Mouse (Mus musculus) erythroid progenitor cell, adult 5-6 weeks (primary cell): ENCODE results near the gene Vrk3. TPM values are rescaled to one million over a fixed set of nuclear protein-coding genes. Genes with fewer than 3 reads are reported as not detected.
A peak's percentile ranks its signal among the peaks of the same experiment; 100 is the strongest.
"Not testable (repeated sequence)": the region's sequence is repeated elsewhere in the genome, so short reads cannot be mapped to it uniquely, and the experiment has no call there.

Experiments used
- ATAC-seq: replicated peaks from 2 replicates; pipeline ENCODE4 v1.8.0; 2016; ENCODE audit warnings: moderate number of reproducible peaks, mild to moderate bottlenecking, moderate TSS enrichment, inconsistent platforms; ENCODE audit not compliant: poor library complexity, low FRiP score, severe bottlenecking
- total RNA-seq, 2 experiments: library from RNA; stranded (forward) in 1 of 2; stranded (reverse) in 1 of 2; fragments of 150-400 nt in 1 of 2; fragments of 186-747, 209-891 nt in 1 of 2; gene quantifications; 2 replicates each; pipeline versions ENCODE4 v1.2.3 to v1.2.4; 2015 to 2017; ENCODE audit warnings: low replicate concordance in 2 of 2

The Vrk3 gene
- total RNA-seq, 2 experiments from 2014 or later = 41.2 to 58.7 TPM

DNA sequence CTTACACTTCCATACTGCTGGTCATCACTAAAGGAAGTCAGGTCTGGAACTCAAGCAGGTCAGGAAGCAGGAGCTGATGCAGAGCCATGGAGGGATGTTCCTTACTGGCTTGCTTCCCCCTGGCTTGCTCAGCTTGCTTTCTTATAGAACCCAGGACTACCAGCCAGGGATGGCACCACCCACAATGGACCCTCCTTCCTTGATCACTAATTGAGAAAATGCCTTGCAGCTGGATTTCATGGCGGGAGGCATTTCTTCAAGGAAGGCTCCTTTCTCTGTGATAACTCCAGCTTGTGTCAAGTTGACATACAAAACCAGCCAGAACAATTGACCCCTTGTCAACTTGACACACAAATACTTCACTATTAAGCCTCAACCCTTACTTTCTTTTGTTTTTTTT is 2.7 kb downstream of the Vrk3 start, which contains the start of gene Zfp473:
Gene Zfp473, minus strand, starts transcription at position 101 of the 400 bp plus-strand sequence.
- not testable (repeated sequence) for ATAC-seq

- no peak for ATAC-seq
Measured at GRCm38 (mm10) chr7:44757164-44757563, 9.0 kb downstream of the Vrk3 start.

DNA sequence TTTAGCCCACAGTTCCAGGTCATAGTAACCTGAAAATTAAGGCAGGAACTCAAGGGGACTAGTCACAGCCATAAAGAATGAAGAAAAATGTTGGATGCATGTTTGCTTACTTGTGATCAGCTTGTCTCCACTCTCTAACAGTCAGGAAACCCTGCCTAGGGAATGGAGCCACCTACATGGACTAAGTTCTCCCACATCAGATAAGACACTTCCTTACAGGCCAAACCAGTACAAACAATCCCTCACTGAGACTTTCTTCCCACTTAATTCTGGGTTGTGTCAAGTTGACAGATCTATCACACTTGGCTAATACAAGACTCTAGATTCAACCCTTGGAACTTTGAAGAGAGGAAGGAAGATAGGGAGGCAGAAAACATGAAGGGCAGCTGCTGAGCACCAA is 12.2 kb downstream of the Vrk3 start:
- ATAC-seq = no peak

GRCm38 (mm10) chr7:44768129-44768528 is 19.9 kb downstream of the Vrk3 start:
- ATAC-seq = peak; percentile 55; the same call in 1 of the 2 replicates

DNA sequence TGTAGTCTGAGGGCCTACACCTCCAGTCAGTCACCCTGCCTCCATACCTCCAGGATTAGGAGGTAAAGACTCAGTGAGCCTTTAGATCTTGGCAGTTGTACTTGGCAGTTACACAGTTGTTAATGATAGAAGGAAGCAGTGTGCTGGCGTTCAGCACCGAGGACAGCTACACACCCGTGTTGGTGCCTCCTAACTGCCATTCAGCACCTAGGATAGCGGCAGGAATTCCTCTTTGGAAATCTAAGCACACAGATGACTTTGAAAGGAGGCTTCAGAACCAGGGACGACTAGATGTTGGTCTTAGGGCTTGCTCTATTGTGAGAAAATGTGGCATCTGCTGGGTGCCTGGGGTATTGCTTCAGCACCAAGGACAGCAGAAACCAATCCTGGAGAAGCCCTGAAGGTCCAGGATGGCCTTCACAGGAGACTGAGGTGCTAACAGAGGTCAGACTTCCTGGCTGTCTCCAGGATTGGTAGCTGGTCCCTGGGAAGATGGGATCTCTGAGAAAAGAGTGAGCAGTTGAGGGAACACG is 21.9 kb downstream of the Vrk3 start:
- ATAC-seq = no peak

- peak; percentile 57 for ATAC-seq
Measured at GRCm38 (mm10) chr7:44772591-44773204, 24.5 kb downstream of the Vrk3 start.

DNA sequence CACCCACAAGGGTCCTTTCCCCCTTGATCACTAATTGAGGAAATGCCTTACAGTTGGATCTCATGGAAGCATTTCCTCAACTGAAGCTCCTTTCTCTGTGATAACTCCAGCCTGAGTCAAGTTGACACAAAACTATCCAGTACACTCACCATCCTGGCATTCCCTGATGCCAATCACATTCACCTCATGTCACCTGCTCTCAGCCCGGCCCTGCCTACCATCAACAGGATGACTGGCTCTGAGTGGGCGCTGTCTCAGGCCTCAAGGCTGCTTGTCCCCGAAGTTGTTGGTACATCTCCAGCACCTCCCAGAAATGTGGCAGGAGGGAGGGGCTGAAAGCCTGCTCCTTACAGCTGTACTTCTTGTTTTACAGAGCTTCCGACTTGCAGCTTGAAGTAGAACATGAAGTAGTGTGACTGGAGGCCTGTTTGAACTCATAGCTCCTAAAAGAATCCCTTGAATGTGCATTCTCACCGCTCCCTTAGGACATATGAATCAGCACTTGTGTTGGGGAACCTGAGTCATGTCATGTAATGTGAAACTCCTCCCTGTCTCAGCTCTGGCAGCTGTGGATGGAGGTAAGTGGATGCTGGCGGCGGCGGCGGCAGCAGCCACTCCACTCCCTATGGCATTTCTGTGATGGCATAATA is 28.8 kb downstream of the Vrk3 start:
- no peak for ATAC-seq

- no peak for ATAC-seq
Measured at GRCm38 (mm10) chr7:44780101-44780500, 31.9 kb downstream of the Vrk3 start.

DNA sequence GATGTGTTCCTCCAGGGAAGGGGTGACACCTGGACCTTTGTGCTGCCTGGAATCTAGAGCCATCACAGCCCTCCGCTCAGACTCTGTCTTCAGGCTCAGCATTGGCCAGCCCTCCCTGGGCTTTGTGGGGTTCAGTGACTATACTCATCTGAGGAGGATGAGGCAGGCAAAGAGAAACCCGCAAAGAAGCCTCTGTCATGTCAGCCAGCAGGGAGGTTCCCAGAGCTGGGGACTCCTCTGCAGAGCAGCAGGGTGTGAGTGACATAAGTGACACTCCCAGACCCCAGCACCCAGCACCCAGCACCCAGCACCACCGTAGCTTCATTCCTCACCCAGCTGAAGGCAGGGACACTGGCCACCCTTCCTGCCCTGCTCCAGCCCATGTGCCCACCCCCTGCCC is 41.3 kb downstream of the Vrk3 start:
- ATAC-seq = 0 out of 2 replicates have a peak, but pooled peaks have one; percentile 20

DNA sequence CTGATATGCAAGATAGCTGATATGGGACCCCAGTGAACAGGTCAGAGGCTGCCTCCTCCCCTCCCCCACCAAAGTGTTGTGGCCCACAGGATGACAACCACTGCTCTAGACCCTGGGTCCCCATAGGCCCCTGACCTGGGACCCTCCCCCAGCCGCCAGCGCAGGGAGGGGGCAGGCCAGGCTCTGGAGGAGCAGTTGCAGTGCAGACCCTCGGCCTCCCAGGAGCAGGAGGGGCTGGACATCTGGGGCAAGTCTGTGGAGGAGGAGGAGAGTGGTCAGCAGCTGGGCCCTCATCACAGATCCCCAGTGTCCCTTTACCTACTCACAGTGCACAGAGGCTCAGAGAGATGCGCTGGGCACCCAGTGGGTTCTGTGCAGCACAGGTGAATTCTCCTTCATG is 41.9 kb downstream of the Vrk3 start:
- no peak for ATAC-seq

DNA sequence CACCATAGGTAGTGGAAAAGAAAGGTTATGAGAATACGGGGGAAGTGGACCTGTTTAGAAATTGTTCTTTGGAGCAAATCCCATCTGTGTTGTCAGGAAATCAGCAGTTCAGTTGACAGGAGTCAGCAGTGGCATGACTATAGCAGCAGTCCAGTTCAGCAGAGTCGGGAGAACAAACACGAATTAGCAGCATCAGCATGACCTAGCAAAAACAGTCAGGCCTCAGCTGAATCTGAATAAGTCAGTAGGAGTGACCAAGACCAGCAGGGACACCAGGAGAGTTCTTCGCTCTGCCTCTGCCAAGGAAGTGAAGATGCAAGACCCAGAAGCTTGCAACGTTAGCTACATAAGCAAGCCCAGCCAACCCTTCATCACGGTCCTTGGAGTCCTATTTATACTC is 44.6 kb downstream of the Vrk3 start:
- ATAC-seq = no peak

GRCm38 (mm10) chr7:44808927-44809326 is 60.7 kb downstream of the Vrk3 start:
- ATAC-seq = no peak

DNA sequence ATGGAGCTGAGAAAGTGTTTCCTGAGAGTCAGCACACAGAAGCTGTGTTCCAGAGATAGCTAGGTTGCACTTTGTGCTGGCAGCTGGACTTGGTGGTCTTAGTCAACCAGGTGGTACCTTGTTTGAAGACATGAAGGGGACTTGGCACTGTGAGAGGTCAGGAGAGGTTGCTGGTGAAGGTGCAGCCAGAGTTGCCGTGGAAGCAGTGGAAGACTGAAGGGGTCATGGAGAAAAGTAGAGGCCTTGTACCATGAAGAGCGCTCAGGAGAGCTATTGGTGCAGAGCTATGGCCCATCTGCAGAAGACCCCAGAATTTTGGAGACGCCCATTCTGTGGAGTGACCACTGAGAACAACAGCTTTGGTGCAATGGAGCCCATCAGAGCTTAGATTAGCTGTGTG is 61.3 kb downstream of the Vrk3 start:
- ATAC-seq = no peak

DNA sequence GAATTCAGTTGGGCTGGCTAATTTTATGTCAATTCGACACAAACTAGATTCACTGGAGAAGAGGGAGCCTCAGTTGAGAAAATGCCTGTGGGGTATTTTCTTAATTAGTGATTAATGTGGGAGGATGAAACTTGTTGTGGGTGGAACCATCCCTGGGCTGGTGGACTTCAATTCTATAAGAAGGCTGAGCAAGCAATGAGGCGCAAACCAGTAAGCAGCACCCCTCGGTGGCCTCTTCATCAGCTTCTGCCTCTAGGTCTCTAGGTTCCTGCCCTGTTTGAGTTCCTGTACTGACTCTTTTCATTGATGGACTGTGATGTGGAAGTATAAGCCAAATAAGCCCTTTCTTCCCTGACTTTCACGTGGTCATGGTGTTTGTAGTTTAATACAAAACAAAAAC is 62.2 kb downstream of the Vrk3 start:
- no peak for ATAC-seq

DNA sequence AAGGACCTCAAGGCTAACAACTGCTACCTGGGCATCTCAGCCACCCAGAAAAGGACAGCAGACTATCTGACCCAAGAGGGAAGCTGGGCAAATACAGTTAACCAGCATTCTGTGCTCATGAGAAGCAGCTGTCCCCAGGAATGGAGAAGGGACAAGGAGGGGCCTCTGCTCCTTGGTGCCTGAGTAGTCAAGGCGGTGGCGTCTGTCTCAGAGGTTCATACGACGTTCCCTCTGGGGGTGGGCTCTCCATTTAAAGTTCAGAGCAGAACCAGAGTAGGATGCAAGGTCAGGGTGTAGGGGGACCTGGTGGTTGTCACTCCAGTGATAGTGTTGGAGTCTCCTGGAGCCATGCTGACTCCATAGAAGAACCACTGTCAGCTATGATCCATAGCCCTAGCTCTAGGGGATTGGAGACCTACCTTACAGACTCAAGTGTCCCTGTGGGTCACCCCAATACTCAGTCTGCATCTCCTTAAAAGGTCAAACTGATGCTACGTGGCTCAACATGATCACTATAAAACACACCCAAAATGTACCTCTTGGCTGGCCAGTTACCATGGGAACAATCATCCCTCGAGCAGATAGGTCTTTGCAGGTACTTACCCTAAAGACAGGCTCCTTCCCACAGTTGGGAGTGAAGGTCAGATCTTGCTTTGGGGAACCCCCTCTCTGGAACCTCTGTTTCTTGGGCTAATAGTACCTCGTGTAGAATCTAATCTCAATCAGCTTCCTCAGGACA is 62.8 kb downstream of the Vrk3 start:
- no peak for ATAC-seq

DNA sequence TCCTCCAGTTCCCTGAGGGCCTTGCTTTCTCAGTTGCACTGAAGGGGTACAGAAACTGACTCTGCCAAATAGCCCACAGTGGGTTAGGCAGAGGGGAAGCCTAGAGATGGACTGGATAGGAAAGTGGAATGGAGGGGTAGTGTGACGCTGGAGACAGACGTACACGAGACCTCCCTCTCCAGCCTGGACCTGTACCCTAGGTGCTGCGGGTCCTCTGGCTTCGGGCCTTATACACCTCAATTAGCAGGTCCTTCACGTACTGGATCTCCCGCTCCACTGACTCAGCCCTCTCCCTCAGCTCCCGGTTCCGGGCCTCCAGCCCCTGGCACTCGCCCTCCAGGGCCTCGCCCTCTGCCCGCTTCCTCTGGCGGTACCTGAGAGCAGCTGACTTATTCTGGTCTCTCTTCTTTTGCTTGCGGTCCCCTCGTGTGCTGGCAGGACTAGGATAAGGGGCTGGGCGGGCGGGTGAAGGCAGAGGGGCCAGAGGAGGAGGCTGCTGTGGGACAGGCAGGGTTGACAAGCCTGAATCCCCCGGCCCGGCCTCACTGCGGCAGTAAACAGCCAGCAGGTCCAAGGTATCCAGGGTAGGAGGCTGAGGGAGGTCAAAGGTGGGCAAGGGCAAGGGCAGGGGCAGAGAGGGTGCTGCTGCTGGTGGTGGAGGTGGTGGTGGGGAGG is 64.6 kb downstream of the Vrk3 start:
- no peak for ATAC-seq

DNA sequence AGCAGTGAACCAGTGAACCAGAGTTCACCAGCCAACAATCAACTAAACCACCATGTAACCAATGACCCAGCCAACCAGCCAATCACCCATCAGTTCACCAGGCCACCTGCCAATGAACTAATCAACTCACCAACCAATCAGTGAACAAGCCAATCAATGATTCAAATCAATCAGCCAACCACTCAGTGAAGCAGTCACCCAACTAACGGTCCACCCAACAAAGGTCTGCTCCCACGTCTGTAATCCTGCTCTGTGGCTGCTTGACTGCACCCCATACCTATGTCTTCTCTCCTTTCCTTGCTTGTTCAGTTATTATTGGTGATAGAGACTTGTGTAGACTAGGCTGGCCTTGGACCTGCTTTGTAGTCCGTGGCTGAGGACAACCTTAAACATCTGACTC is 65.8 kb downstream of the Vrk3 start:
- ATAC-seq = no peak

GRCm38 (mm10) chr7:44814423-44814822 is 66.2 kb downstream of the Vrk3 start:
- no peak for ATAC-seq

DNA sequence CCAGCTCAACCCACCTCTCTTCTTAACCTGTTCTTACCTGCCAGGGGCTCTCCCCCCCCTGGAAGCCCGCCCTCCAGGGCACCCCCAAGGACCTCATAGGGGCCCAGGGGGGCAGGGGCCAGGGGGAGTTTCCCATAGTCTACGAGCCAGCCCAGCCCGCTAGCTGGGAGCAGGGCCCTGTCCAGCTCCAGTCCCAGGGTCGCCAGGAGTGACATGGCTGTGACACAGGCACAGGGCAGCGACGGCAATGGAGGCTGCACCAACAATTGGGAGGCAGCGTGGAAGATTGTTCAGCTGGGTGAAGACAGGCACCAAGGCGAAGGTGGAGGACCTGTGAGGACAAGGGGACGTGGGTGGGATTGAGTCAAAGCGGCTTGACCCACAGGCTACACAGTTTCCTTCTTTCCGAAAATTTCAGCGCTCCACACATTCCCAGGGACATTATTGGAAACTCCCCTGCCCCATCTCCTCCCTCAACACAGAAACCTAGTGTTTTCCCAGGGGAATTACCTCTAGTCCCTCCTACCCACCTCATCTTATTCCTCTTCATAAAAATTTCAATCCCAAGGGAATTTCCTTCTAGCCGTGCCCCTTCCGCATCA is 66.8 kb downstream of the Vrk3 start:
- ATAC-seq = no peak
